Mouse (Mus musculus) heart, embryonic 10.5 days (tissue): ENCODE data around the gene Kcnj15. TPM values are rescaled to one million over a fixed set of nuclear protein-coding genes. Genes with fewer than 3 reads are reported as not detected.
A peak's percentile ranks its signal among the peaks of the same experiment; 100 is the strongest.

Experiments used
- DNase-seq: peaks from one replicate; pipeline ENCODE4 v3.0.0-alpha.2; 2017; ENCODE audit warnings: low spot score
- H3K27ac ChIP-seq: fragments of 300-500 bp; sonication (generic); 2 replicates; pipeline ENCODE4 v1.5.1; 2016; ENCODE audit warnings: mild to moderate bottlenecking
- H3K27me3 ChIP-seq: fragments of 300-500 bp; sonication (generic); 2 replicates; pipeline ENCODE4 v1.6.1; 2016; ENCODE audit warnings: mild to moderate bottlenecking; ENCODE audit not compliant: poor library complexity, insufficient read depth, severe bottlenecking
- H3K36me3 ChIP-seq: fragments of 300-500 bp; sonication (generic); 2 replicates; pipeline ENCODE4 v1.6.1; 2016; ENCODE audit warnings: mild to moderate bottlenecking, moderate library complexity
- H3K4me1 ChIP-seq: fragments of 300-500 bp; sonication (generic); 2 replicates; pipeline ENCODE4 v1.6.1; 2016; ENCODE audit warnings: mild to moderate bottlenecking
- H3K4me3 ChIP-seq: fragments of 300-500 bp; sonication (generic); 2 replicates; pipeline ENCODE4 v1.5.1; 2016; ENCODE audit warnings: mild to moderate bottlenecking, moderate library complexity
- H3K9me3 ChIP-seq: fragments of 300-500 bp; sonication (generic); 2 replicates; pipeline ENCODE4 v1.6.1; 2016; ENCODE audit warnings: mild to moderate bottlenecking, moderate library complexity
- WGBS: fragments of 180-500 bp; shearing (Covaris S2); methylation state at CpG from one replicate; pipeline ENCODE4 v1.1.7; 2016; 5-methylcytosine and 5-hydroxymethylcytosine counted together
- polyA plus RNA-seq: library from polyadenylated mRNA; unstranded; fragments of >200 nt; fragmentation: Nextera tagmentation; extraction: Ambion mirVana; gene quantifications from 2 replicates; pipeline ENCODE4 v1.2.1, GENCODE M21; 2016

Kcnj15 gene
- polyA plus RNA-seq, 1 experiment from 2014 or later = 0.26 TPM

- DNase-seq = peak; percentile 87
- H3K4me3 ChIP-seq = peak overlapping the region; percentile 39
- H3K27ac ChIP-seq = peak overlapping the region; percentile 10
Observed at GRCm38 (mm10) chr16:95340885-95341791, 83.8 kb downstream of the Kcnj15 start.

GRCm38 (mm10) chr16:95342030-95342429 lies 84.7 kb downstream of the Kcnj15 start:
- H3K4me1 ChIP-seq = peaks cover 36% of the 10 kb centered on the region
- H3K36me3 ChIP-seq = no peaks in the 10 kb centered on the region
- no peak overlapping the region for H3K4me3 ChIP-seq
- DNase-seq = no peak
- 65% methylated on average over 8 of the region's 8 CpGs for WGBS
- H3K27ac ChIP-seq = peak overlapping the region; percentile 10; the same call in 1 of the 2 replicates
- H3K9me3 ChIP-seq = no peaks in the 10 kb centered on the region
- H3K27me3 ChIP-seq = 0 out of 2 replicates have a peak, but pooled peaks cover 4% of the 10 kb centered on the region

More at GRCm38 (mm10) chr16:95340885-95341791, 83.8 kb downstream of the Kcnj15 start:
- WGBS = 32% methylated on average over 28 of the region's 28 CpGs
- H3K4me1 ChIP-seq = peaks cover 27% of the 10 kb centered on the region
- H3K27me3 ChIP-seq = 0 out of 2 replicates have a peak, but pooled peaks cover 4% of the 10 kb centered on the region
- H3K9me3 ChIP-seq = no peaks in the 10 kb centered on the region
- no peaks in the 10 kb centered on the region for H3K36me3 ChIP-seq

- Histone ChIP-seq H3K36me3 (no peaks in the 10 kb centered on the region), H3K4me3 (no peak overlapping the region), H3K4me1 (peaks cover 61% of the 10 kb centered on the region), H3K9me3 (no peaks in the 10 kb centered on the region), H3K27me3 (0 out of 2 replicates have a peak, but pooled peaks cover 4% of the 10 kb centered on the region), H3K27ac (0 out of 2 replicates have a peak overlapping the region, but pooled peaks have one; percentile 4)
- DNase-seq = no peak
- 59% methylated on average over 10 of the region's 10 CpGs for WGBS
Observed at GRCm38 (mm10) chr16:95344961-95345360, 87.6 kb downstream of the Kcnj15 start.

GRCm38 (mm10) chr16:95345882-95346281 lies 88.5 kb downstream of the Kcnj15 start:
- Histone ChIP-seq H3K36me3 (no peaks in the 10 kb centered on the region), H3K27me3 (no peaks in the 10 kb centered on the region), H3K4me1 (peaks cover 63% of the 10 kb centered on the region), H3K9me3 (no peaks in the 10 kb centered on the region), H3K27ac (peak overlapping the region; percentile 85), H3K4me3 (no peak overlapping the region)
- no peak for DNase-seq
- 7% methylated on average over 6 of the region's 7 CpGs for WGBS

DNA sequence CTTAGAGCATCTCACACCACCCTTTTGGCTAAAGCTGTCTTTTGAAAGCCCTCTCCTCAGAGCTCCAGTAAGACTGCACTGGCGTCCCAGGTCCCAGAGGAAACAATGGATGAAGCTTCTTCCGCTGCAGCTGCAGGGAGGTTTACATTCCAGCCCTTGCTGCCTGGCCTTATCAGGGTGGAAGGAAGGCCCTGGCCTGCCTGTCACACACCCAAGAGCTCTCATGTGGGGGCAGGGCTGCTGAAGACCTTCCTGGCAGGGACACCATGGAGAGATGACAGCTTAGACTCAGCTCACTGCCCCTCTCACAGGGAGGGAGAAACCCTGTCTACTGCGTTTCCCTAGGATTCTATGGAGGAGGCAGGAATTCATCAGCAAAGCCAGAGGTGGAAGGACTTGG lies 89.8 kb downstream of the Kcnj15 start:
- no peaks in the 10 kb centered on the region for H3K27me3 ChIP-seq
- no peaks in the 10 kb centered on the region for H3K9me3 ChIP-seq
- DNase-seq = peak; percentile 95
- H3K27ac ChIP-seq = peak overlapping the region; percentile 85
- 5% methylated on average over 3 of the region's 3 CpGs for WGBS
- H3K36me3 ChIP-seq = no peaks in the 10 kb centered on the region
- H3K4me3 ChIP-seq = peak overlapping the region; percentile 31
- peaks cover 61% of the 10 kb centered on the region for H3K4me1 ChIP-seq

DNA sequence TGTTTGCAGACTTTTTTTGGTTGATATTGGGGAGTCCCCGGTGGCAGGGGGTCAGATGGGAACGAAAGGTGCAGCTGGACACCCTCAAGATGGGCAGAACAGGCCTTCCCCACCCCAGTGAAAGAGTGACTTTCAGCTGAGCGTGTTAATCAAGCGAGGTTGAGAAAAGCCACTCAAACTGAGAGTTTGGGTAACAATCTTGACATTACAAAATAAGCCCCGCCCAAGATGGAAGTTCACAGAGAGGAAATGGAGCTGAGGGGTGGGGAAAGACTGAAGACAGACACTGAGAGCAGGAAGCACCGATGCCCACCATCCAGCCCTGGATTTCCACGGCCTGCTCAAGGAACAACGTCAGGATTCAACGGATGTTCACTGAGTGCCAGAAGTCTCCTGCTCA lies 91.2 kb downstream of the Kcnj15 start:
- 86% methylated on average over 9 of the region's 9 CpGs for WGBS
- Histone ChIP-seq H3K27ac (0 out of 2 replicates have a peak overlapping the region, but pooled peaks have one; percentile 85), H3K27me3 (no peaks in the 10 kb centered on the region), H3K4me1 (peaks cover 71% of the 10 kb centered on the region), H3K4me3 (no peak overlapping the region), H3K9me3 (no peaks in the 10 kb centered on the region), H3K36me3 (no peaks in the 10 kb centered on the region)
- DNase-seq = no peak

DNA sequence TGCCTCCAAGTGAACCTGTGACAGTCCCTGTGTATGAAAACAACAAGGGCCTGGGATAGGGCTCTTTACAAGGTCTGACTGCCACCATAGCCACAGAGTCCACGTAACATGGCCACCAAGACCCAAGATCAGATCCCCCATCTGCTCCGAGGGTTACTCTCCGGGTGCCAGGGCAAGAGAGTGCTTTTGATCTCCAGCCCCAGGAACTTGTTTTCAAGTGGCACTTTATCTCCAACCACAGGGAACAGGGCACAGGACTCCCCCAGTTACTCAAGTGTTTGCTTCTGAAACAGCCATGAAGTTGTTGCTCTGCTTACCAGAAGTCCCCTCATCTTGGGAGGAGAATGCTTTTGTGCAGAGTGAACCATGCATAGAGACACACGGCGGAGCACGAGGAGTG lies 92.0 kb downstream of the Kcnj15 start:
- DNase-seq = no peak
- Histone ChIP-seq H3K36me3 (no peaks in the 10 kb centered on the region), H3K27ac (peak overlapping the region; percentile 69), H3K9me3 (no peaks in the 10 kb centered on the region), H3K4me3 (no peak overlapping the region), H3K27me3 (no peaks in the 10 kb centered on the region), H3K4me1 (peaks cover 78% of the 10 kb centered on the region)
- 65% methylated on average over 6 of the region's 6 CpGs for WGBS

DNA sequence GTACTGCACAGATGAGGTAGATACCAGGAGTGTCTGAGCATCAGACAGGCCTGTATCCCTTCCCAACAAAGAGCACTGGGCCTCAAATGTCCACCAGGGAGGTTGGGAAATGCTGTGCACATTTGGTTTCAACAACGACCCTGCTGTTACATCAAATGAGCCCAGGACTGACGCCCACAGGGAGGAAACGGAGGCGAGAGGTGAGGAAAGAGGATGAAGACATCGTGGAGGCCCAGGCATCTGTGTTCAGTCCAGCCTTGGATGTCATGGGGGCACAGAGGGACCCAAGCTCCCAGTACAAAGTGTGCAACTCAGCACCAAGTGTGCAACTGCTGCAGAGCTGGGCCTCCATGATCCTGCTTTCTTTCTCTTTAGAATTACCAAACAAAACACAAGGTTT lies 92.4 kb downstream of the Kcnj15 start:
- Histone ChIP-seq H3K27ac (peak overlapping the region; percentile 69; the same call in 1 of the 2 replicates), H3K9me3 (no peaks in the 10 kb centered on the region), H3K36me3 (no peaks in the 10 kb centered on the region), H3K27me3 (no peaks in the 10 kb centered on the region), H3K4me1 (peaks cover 78% of the 10 kb centered on the region), H3K4me3 (no peak overlapping the region)
- WGBS = 70% methylated on average over 5 of the region's 5 CpGs
- DNase-seq = no peak
